Mouse (Mus musculus): ENCODE measurements around the gene Sgms2. TPM values are rescaled to one million over a fixed set of nuclear protein-coding genes. Genes with fewer than 3 reads are reported as not detected.

Gene Sgms2
- polyA plus RNA-seq, 1 experiment from 2014 or later, result 39.1 TPM

GRCm38 (mm10) chr3:131291890-131292289 is 199.3 kb downstream of the Sgms2 start:
- H3K9ac ChIP-seq (ENCODE audit: low read depth, low read length), result no peak overlapping the region

GRCm38 (mm10) chr3:131274151-131274550 is 217.1 kb downstream of the Sgms2 start:
- no peak overlapping the region for H3K9ac ChIP-seq (ENCODE audit: low read depth, low read length)
- no peak overlapping the region for H3K27ac ChIP-seq (ENCODE audit: low read depth, low read length)
- H3K9me3 ChIP-seq (ENCODE audit: control insufficient read depth), result no peaks in the 10 kb centered on the region
- H3K4me3 ChIP-seq (ENCODE audit: low read depth, low read length), result no peak overlapping the region
- ATAC-seq, result no peak
- H3K27me3 ChIP-seq (replicated peaks; ENCODE audit: control insufficient read depth, insufficient read depth, low read length), result no peaks in the 10 kb centered on the region
- no peaks in the 10 kb centered on the region for H3K36me3 ChIP-seq (ENCODE audit: control insufficient read depth, insufficient read depth)
- H3K4me1 ChIP-seq (replicated peaks; ENCODE audit: control insufficient read depth, insufficient read depth, low read length), result no peaks in the 10 kb centered on the region; the same call in 1 of the 2 replicates
- 57% methylated on average over 4 of the region's 4 CpGs for WGBS
- no peak overlapping the region for H3K4me2 ChIP-seq (replicated peaks; ENCODE audit: low read depth)
- no peak for TF ChIP-seq CTCF (IDR thresholded peaks at IDR 0.05; ENCODE audit: low read depth)

More at GRCm38 (mm10) chr3:131291890-131292289, 199.3 kb downstream of the Sgms2 start:
- TF ChIP-seq CTCF (IDR thresholded peaks at IDR 0.05; ENCODE audit: low read depth), result no peak
- Histone ChIP-seq H3K9me3 (ENCODE audit: control insufficient read depth) (no peaks in the 10 kb centered on the region), H3K36me3 (ENCODE audit: control insufficient read depth, insufficient read depth) (peaks cover 4% of the 10 kb centered on the region; the same call in 1 of the 2 replicates), H3K4me1 (replicated peaks; ENCODE audit: control insufficient read depth, insufficient read depth, low read length) (peaks cover 11% of the 10 kb centered on the region; the same call in 1 of the 2 replicates), H3K27ac (ENCODE audit: low read depth, low read length) (peak overlapping the region; percentile 42), H3K4me3 (ENCODE audit: low read depth, low read length) (no peak overlapping the region), H3K27me3 (replicated peaks; ENCODE audit: control insufficient read depth, insufficient read depth, low read length) (no peaks in the 10 kb centered on the region), H3K4me2 (replicated peaks; ENCODE audit: low read depth) (no peak overlapping the region)
- ATAC-seq, result peak; percentile 61
- 54% methylated on average over 4 of the region's 4 CpGs for WGBS

GRCm38 (mm10) chr3:131272374-131273100 is 218.7 kb downstream of the Sgms2 start:
- peak overlapping the region; percentile 84 for H3K9ac ChIP-seq (ENCODE audit: low read depth, low read length)
- H3K4me2 ChIP-seq (replicated peaks; ENCODE audit: low read depth), result peak overlapping the region; percentile 72
- no peaks in the 10 kb centered on the region for H3K27me3 ChIP-seq (replicated peaks; ENCODE audit: control insufficient read depth, insufficient read depth, low read length)
- H3K36me3 ChIP-seq (ENCODE audit: control insufficient read depth, insufficient read depth), result peaks cover 3% of the 10 kb centered on the region; the same call in 1 of the 2 replicates
- peak; percentile 55 for ATAC-seq
- no peaks in the 10 kb centered on the region; the same call in 1 of the 2 replicates for H3K4me1 ChIP-seq (replicated peaks; ENCODE audit: control insufficient read depth, insufficient read depth, low read length)
- H3K27ac ChIP-seq (ENCODE audit: low read depth, low read length), result peak overlapping the region; percentile 97
- H3K4me3 ChIP-seq (ENCODE audit: low read depth, low read length), result peak overlapping the region; percentile 73
- no peak for TF ChIP-seq CTCF (IDR thresholded peaks at IDR 0.05; ENCODE audit: low read depth)
- H3K9me3 ChIP-seq (ENCODE audit: control insufficient read depth), result no peaks in the 10 kb centered on the region
- WGBS, result 9% methylated on average over 10 of the region's 10 CpGs

- Histone ChIP-seq H3K9me3 (ENCODE audit: control insufficient read depth) (no peaks in the 10 kb centered on the region), H3K4me2 (replicated peaks; ENCODE audit: low read depth) (peak within 1 kb of the TSS; percentile 72), H3K4me3 (ENCODE audit: low read depth, low read length) (peak within 1 kb of the TSS; percentile 73), H3K9ac (ENCODE audit: low read depth, low read length) (peak within 1 kb of the TSS; percentile 84), H3K27me3 (replicated peaks; ENCODE audit: control insufficient read depth, insufficient read depth, low read length) (no peaks in the 10 kb centered on the region), H3K4me1 (replicated peaks; ENCODE audit: control insufficient read depth, insufficient read depth, low read length) (no peaks in the 10 kb centered on the region; the same call in 1 of the 2 replicates), H3K27ac (ENCODE audit: low read depth, low read length) (peak within 1 kb of the TSS; percentile 97), H3K36me3 (ENCODE audit: control insufficient read depth, insufficient read depth) (peaks cover 4% of the 10 kb centered on the region; the same call in 1 of the 2 replicates)
- peak; percentile 85 for ATAC-seq
- no peak for TF ChIP-seq CTCF (IDR thresholded peaks at IDR 0.05; ENCODE audit: low read depth)
- under 1% methylated on average over 53 of the region's 54 CpGs for WGBS
These were observed 219.4 kb downstream of the Sgms2 start, which contains the start of gene Hadh for GRCm38 (mm10) chr3:131271559-131272373. Gene Hadh, minus strand, starts transcription at chr3:131272101.

- Histone ChIP-seq H3K4me1 (replicated peaks; ENCODE audit: control insufficient read depth, insufficient read depth, low read length) (no peaks in the 10 kb centered on the region; the same call in 1 of the 2 replicates), H3K4me2 (replicated peaks; ENCODE audit: low read depth) (peak overlapping the region; percentile 72), H3K9me3 (ENCODE audit: control insufficient read depth) (no peaks in the 10 kb centered on the region), H3K36me3 (ENCODE audit: control insufficient read depth, insufficient read depth) (peaks cover 4% of the 10 kb centered on the region; the same call in 1 of the 2 replicates), H3K27me3 (replicated peaks; ENCODE audit: control insufficient read depth, insufficient read depth, low read length) (no peaks in the 10 kb centered on the region), H3K4me3 (ENCODE audit: low read depth, low read length) (peak overlapping the region; percentile 73), H3K27ac (ENCODE audit: low read depth, low read length) (peak overlapping the region; percentile 97), H3K9ac (ENCODE audit: low read depth, low read length) (peak overlapping the region; percentile 84)
- TF ChIP-seq CTCF (IDR thresholded peaks at IDR 0.05; ENCODE audit: low read depth), result peak; percentile 61
- ATAC-seq, result peak; percentile 68
- 4% methylated on average over 8 of the region's 8 CpGs for WGBS
These were observed 220.1 kb downstream of the Sgms2 start for GRCm38 (mm10) chr3:131271157-131271556.

- Histone ChIP-seq H3K4me3 (ENCODE audit: low read depth, low read length) (peak overlapping the region; percentile 73), H3K4me1 (replicated peaks; ENCODE audit: control insufficient read depth, insufficient read depth, low read length) (no peaks in the 10 kb centered on the region; the same call in 1 of the 2 replicates), H3K36me3 (ENCODE audit: control insufficient read depth, insufficient read depth) (peaks cover 4% of the 10 kb centered on the region; the same call in 1 of the 2 replicates), H3K27me3 (replicated peaks; ENCODE audit: control insufficient read depth, insufficient read depth, low read length) (no peaks in the 10 kb centered on the region), H3K4me2 (replicated peaks; ENCODE audit: low read depth) (peak overlapping the region; percentile 72), H3K27ac (ENCODE audit: low read depth, low read length) (0 out of 2 replicates have a peak overlapping the region, but pooled peaks have one; percentile 47), H3K9ac (ENCODE audit: low read depth, low read length) (0 out of 2 replicates have a peak overlapping the region, but pooled peaks have one; percentile 5), H3K9me3 (ENCODE audit: control insufficient read depth) (no peaks in the 10 kb centered on the region)
- no peak for ATAC-seq
- WGBS, result 41% methylated on average over 6 of the region's 6 CpGs
- no peak for TF ChIP-seq CTCF (IDR thresholded peaks at IDR 0.05; ENCODE audit: low read depth)
These were observed 220.8 kb downstream of the Sgms2 start for GRCm38 (mm10) chr3:131270381-131270780.

Other genes with a start within 250 kb of the Sgms2 start
- 581 and 642 TPM in 2 replicates for gene Hadh, start 219.3 kb downstream of the Sgms2 start, polyA plus RNA-seq (2015; fragmentation: Nextera tagmentation; extraction: Ambion mirVana)
- 17.1 and 24.2 TPM in 2 replicates for gene Cyp2u1, start 188.2 kb downstream of the Sgms2 start, polyA plus RNA-seq (2015; fragmentation: Nextera tagmentation; extraction: Ambion mirVana)
- 150 and 168 TPM in 2 replicates for gene Papss1, start 73.4 kb upstream of the Sgms2 start, polyA plus RNA-seq (2015; fragmentation: Nextera tagmentation; extraction: Ambion mirVana)

All from intestine, postnatal 0 days (tissue).